Mouse (Mus musculus): ENCODE measurements around the gene Gm128.

Gene Gm128

DNA sequence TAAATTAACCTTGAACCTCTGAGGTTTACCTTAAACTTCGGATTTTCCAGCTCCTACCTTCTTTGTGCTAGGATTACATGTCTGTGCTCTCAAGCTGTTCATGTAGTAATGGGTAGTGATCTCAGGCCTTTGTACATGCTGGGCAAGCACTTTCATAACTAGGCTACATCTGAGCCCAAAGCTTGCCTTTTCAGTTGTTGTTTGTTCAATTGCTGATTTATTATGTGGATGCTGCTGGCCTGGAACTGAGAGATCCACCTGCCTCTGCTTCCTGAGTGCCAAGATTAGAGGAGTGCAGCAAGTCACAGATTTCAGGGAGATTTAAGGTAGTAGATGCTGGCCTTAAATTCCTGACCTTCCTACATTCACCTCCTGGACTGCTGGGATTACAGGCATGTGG lies 42.3 kb downstream of the Gm128 start:
- no peak for DNase-seq (ENCODE audit: low spot score in 2 of 2)

DNA sequence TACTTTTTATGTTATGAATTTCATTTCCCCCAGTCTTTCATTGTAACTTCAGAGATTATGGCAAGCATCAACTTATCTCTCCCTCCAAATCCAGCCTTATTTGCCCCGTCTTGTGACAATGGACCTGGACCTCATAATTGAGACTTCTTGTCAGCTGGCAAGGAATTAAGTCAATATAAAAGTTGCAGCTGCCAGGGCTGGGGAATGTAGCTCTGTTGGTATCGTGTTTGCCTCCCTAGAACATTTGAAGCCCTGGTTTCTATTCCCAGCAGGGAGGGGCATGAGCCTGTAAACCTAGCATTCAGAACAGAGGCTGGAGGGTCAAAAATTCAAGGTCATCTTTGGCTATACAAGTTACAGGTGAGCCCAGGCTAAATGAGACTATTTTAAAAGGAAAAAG lies 45.6 kb downstream of the Gm128 start:
- DNase-seq (ENCODE audit: low spot score in 2 of 2) = no peak

DNA sequence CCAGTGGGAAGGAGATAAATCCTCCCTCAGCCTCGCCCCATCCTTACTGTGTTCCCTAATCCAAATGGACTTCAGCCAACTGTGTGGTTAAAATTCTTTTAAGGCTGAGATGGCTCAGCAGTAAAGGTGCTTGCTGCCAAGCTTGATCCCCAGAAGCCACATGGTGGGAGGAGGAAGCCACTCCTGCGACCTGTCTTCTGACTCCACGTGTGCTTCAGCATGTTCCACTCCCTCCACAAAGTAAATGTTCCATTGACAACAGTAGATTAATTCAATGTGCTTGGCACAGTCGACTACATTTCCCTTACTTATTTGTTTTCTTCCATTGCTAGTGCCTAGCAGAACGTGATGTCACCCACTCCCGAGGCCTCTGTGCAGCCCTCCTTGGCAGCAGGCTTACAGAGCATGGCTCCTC lies 46.7 kb downstream of the Gm128 start:
- no peak for DNase-seq (ENCODE audit: low spot score in 2 of 2)

All from spleen, postnatal 36 days (tissue).